Mouse (Mus musculus): Measurements from ENCODE around the gene Cdca8. TPM values are rescaled to one million over a fixed set of nuclear protein-coding genes. Genes with fewer than 3 reads are reported as not detected.

Cdca8 gene
- polyA plus RNA-seq, 1 experiment from 2014 or later: 63.8 TPM

DNA sequence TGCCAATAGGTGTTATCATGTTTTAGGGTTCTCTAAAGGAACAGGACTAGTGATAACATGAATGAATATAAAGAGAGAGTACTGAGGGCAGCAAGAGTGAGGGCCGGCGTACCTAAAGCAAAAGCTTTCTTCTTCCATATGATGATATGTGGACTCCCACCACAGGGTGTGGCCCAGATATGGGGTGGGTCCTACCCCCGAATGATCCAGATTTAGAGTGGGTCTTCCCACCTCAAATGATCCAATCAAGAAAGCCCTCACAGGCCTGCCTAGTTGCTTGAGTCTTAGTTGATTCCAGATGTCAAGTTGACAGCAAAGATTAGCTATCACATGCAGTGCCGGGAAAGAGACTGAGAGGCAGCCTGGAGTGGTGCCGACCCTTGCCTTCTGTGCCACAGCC, 4.7 kb upstream of the Cdca8 start:
- ATAC-seq (no peak), DNase-seq (ENCODE audit: low spot score) (no peak)

DNA sequence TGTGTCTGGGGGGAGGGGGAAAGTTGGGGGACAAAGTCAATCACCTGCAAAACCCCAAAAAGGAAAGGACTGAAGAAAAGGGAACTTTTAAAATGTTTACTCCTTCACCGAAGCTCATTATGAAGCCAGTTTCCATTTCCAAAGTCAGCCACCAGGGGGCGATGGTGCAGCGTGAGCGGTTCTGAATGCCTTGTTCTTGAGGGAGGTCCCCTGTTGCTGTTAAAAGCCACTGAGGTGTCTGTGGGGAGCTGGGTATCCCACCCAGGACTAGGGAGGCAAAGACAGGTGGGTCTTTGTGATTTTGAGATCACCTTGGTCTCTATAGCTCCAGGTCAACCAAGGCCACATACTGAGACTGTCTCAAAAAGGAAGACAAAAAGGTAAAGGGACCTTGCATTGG, 3.9 kb upstream of the Cdca8 start:
- Histone ChIP-seq H3K36me3 (ENCODE audit: control insufficient read depth, insufficient read depth, low read length) (peaks cover 39% of the 10 kb centered on the region), H3K27me3 (replicated peaks; ENCODE audit: control insufficient read depth, insufficient read depth, low read length) (no peaks in the 10 kb centered on the region), H3K9me3 (replicated peaks; ENCODE audit: control insufficient read depth, low read length) (no peaks in the 10 kb centered on the region), H3K9ac (ENCODE audit: low read length) (no peak overlapping the region), H3K27ac (ENCODE audit: low read depth, low read length) (no peak overlapping the region), H3K4me3 (ENCODE audit: low read depth, low read length) (no peak overlapping the region), H3K4me2 (ENCODE audit: low read length) (no peak overlapping the region), H3K4me1 (ENCODE audit: control insufficient read depth, insufficient read depth, low read length) (no peaks in the 10 kb centered on the region)
- WGBS: 3% methylated on average over 4 of the region's 4 CpGs
- ATAC-seq (no peak; the same call in 1 of the 2 replicates), DNase-seq (ENCODE audit: low spot score) (peak; percentile 88)

More for the DNA sequence above, 4.7 kb upstream of the Cdca8 start:
- no peak overlapping the region for H3K27ac ChIP-seq (ENCODE audit: low read depth, low read length)
- 91% methylated on average over 5 of the region's 5 CpGs for WGBS
- no peaks in the 10 kb centered on the region for H3K4me1 ChIP-seq (ENCODE audit: control insufficient read depth, insufficient read depth, low read length)
- H3K9me3 ChIP-seq (replicated peaks; ENCODE audit: control insufficient read depth, low read length): no peaks in the 10 kb centered on the region
- no peaks in the 10 kb centered on the region for H3K27me3 ChIP-seq (replicated peaks; ENCODE audit: control insufficient read depth, insufficient read depth, low read length)
- no peak overlapping the region for H3K9ac ChIP-seq (ENCODE audit: low read length)
- H3K4me2 ChIP-seq (ENCODE audit: low read length): no peak overlapping the region
- peaks cover 35% of the 10 kb centered on the region for H3K36me3 ChIP-seq (ENCODE audit: control insufficient read depth, insufficient read depth, low read length)
- no peak overlapping the region for H3K4me3 ChIP-seq (ENCODE audit: low read depth, low read length)

DNA sequence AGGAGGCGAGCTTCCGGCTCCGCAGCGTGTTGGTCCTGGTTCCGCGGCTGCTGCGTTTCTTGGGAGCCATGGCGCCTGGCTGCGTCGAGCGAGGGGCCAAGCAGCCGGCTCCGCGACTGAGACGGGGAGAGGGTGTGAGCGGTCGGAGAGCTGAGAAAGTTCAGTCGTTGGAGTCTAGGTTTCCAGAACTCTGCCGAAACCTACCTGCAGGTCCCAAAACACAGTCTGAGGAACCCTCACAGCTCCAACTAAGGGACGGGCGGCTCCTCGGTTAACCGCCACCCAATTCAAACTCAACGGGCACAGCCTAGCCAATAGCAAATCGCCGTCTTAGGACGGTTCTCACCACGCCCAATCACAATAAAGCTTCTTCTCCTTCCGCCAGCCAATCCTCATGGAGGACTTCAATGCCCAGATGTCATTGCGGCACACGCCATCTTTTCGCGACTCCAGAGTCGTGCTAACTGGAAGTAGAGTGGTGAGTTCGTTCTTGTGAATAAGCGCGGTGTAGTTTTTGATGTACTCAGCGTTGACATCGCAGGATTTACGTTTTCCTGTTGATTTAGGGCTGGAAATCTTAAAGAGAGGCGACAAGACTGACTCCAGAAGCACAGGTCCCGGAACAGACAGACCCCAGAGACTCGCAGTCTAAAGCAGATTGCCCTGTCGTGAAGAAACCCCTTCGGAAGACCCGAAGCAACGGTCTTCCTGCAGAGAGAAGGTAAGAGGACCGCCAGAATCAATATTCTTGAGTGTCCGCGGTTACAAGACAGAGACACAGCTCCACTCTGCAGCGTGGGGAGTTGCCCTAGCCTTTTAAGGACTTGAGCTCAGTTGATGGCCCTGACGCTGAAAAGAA, 2.3 kb downstream of the Cdca8 start, which contains the start of gene 9930104L06Rik:
TSS of gene 9930104L06Rik (plus strand) at position 436 of the 859 bp plus-strand sequence.
- Histone ChIP-seq H3K9me3 (replicated peaks; ENCODE audit: control insufficient read depth, low read length) (no peaks in the 10 kb centered on the region), H3K27me3 (replicated peaks; ENCODE audit: control insufficient read depth, insufficient read depth, low read length) (no peaks in the 10 kb centered on the region), H3K4me3 (ENCODE audit: low read depth, low read length) (peak within 1 kb of the TSS; percentile 84), H3K4me2 (ENCODE audit: low read length) (peak within 1 kb of the TSS; percentile 81), H3K4me1 (ENCODE audit: control insufficient read depth, insufficient read depth, low read length) (peaks cover 12% of the 10 kb centered on the region), H3K9ac (ENCODE audit: low read length) (peak within 1 kb of the TSS; percentile 76), H3K27ac (ENCODE audit: low read depth, low read length) (no peak within 1 kb of the TSS), H3K36me3 (ENCODE audit: control insufficient read depth, insufficient read depth, low read length) (peaks cover 24% of the 10 kb centered on the region)
- ATAC-seq: peak; percentile 100
- DNase-seq (ENCODE audit: low spot score): peak; percentile 99
- under 1% methylated on average over 52 of the region's 52 CpGs for WGBS

DNA sequence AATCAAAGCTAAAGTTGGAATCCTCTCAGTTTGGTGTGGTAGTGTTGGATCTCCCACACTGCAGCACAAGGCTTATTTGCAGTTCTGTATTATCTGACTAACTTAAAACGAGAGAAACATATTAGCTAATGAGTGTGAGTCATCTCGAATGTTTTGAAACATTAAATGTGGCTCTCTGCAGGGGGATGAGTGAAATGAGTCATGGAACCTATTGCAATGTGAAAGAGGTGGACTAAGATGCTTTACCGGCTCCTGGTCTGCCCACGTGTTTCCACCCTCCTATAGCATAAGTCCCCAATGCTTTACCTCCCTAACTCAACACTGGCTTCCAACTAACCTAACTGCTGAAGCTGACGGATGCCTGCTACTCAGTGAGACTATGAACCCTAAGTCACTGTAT, 11.0 kb downstream of the Cdca8 start:
- H3K4me2 ChIP-seq (ENCODE audit: low read length): no peak overlapping the region
- H3K36me3 ChIP-seq (ENCODE audit: control insufficient read depth, insufficient read depth, low read length): peaks cover 80% of the 10 kb centered on the region
- no peak for DNase-seq (ENCODE audit: low spot score)
- no peak overlapping the region for H3K27ac ChIP-seq (ENCODE audit: low read depth, low read length)
- H3K9me3 ChIP-seq (replicated peaks; ENCODE audit: control insufficient read depth, low read length): no peaks in the 10 kb centered on the region
- H3K4me1 ChIP-seq (ENCODE audit: control insufficient read depth, insufficient read depth, low read length): no peaks in the 10 kb centered on the region
- 89% methylated on average over 5 of the region's 5 CpGs for WGBS
- H3K9ac ChIP-seq (ENCODE audit: low read length): no peak overlapping the region
- H3K4me3 ChIP-seq (ENCODE audit: low read depth, low read length): no peak overlapping the region
- no peak for ATAC-seq
- no peaks in the 10 kb centered on the region for H3K27me3 ChIP-seq (replicated peaks; ENCODE audit: control insufficient read depth, insufficient read depth, low read length)

DNA sequence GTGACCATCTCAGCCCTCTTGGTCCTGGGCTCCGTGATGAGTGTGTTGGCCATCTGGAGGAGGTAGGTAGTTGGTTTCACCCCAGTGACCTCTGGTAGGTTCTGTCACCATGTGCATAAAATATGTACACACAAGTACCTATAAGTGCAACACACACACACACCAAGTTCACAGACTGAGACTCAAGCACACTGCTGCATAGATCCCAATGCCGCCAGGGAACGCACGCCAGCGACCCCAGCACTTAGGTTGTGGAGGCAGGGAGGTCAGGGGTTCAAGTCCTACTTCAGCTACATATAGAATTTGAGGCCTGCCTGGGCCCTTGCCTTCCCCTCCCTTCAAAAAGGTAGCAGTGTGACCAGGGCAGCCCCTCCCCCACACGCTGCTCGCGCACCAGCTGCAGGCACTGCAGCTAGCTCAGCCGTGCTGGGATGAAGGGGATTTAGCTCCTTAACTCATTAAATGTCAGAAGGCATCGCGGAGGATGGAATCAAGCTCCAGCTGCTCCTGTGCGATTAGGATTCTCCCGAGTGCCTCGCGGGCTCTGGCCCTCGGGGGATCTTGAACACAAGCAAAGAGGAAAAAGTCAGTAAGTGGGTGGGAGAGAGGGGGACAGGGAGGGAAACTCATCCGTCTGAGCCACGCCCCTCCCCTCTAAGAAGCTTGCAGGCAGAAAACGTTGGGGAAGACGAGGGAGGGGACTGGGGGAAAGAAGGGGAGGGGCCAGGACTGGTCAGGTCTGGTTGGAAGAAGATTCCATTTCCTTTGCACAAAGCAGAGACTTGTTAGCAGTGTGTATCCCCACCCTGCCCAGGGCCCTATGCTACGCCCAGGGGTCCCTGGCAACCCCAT, 32.9 kb downstream of the Cdca8 start:
- Histone ChIP-seq H3K27me3 (replicated peaks; ENCODE audit: control insufficient read depth, insufficient read depth, low read length) (no peaks in the 10 kb centered on the region), H3K9me3 (replicated peaks; ENCODE audit: control insufficient read depth, low read length) (no peaks in the 10 kb centered on the region), H3K4me2 (ENCODE audit: low read length) (peak overlapping the region; percentile 43), H3K27ac (ENCODE audit: low read depth, low read length) (peak overlapping the region; percentile 46; the same call in 1 of the 2 replicates), H3K36me3 (ENCODE audit: control insufficient read depth, insufficient read depth, low read length) (no peaks in the 10 kb centered on the region), H3K4me3 (ENCODE audit: low read depth, low read length) (peak overlapping the region; percentile 15; the same call in 1 of the 2 replicates), H3K4me1 (ENCODE audit: control insufficient read depth, insufficient read depth, low read length) (peaks cover 9% of the 10 kb centered on the region; the same call in 1 of the 2 replicates), H3K9ac (ENCODE audit: low read length) (peak overlapping the region; percentile 0; the same call in 1 of the 2 replicates)
- WGBS: 7% methylated on average over 21 of the region's 21 CpGs
- peak; percentile 77 for DNase-seq (ENCODE audit: low spot score)
- peak; percentile 85 for ATAC-seq

DNA sequence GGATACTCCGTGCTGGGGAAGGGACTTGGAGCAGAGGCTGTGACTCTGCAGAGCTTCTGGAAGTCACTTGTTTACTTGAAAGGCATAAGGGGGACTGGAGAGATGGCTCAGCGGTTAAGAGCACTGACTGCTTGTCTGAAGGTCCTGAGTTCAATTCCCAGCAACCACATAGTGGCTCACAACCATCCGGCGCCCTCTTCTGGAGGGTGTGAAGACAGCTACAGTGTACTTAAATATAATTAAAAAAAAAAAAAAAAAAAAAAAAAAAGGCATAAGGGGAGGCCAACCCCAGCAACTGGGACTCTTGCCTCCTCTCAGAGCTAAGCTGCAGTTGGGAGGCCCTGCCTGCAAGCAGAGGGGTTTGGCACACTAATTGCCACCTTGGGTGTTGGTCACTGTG, 33.7 kb downstream of the Cdca8 start:
- H3K27ac ChIP-seq (ENCODE audit: low read depth, low read length): no peak overlapping the region
- peaks cover 9% of the 10 kb centered on the region; the same call in 1 of the 2 replicates for H3K4me1 ChIP-seq (ENCODE audit: control insufficient read depth, insufficient read depth, low read length)
- H3K27me3 ChIP-seq (replicated peaks; ENCODE audit: control insufficient read depth, insufficient read depth, low read length): no peaks in the 10 kb centered on the region
- H3K4me3 ChIP-seq (ENCODE audit: low read depth, low read length): no peak overlapping the region
- DNase-seq (ENCODE audit: low spot score) (no peak), ATAC-seq (no peak; the same call in 1 of the 2 replicates)
- H3K4me2 ChIP-seq (ENCODE audit: low read length): no peak overlapping the region
- WGBS: 84% methylated on average over 4 of the region's 4 CpGs
- H3K9me3 ChIP-seq (replicated peaks; ENCODE audit: control insufficient read depth, low read length): no peaks in the 10 kb centered on the region
- H3K9ac ChIP-seq (ENCODE audit: low read length): no peak overlapping the region
- no peaks in the 10 kb centered on the region for H3K36me3 ChIP-seq (ENCODE audit: control insufficient read depth, insufficient read depth, low read length)

DNA sequence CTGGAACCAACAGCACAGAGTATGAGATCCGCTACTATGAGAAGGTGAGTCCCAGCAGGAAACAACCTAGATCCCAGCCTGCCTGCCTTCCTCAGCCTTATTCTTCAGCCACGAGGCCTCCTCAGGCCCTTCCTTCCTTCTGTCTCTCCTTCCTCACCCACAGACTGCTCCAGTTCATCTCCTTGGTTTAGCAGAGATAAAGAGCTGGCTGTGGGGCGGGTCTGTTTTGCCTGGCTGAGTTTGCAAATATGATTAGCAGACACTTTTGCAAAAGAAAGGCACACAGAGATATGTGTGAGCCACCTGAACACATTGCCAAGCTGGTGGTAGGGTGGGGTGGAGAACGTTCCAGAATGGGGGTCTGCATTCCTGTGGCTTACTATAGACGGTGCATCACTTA, 39.2 kb downstream of the Cdca8 start:
- no peaks in the 10 kb centered on the region for H3K36me3 ChIP-seq (ENCODE audit: control insufficient read depth, insufficient read depth, low read length)
- H3K9me3 ChIP-seq (replicated peaks; ENCODE audit: control insufficient read depth, low read length): no peaks in the 10 kb centered on the region
- no peak for DNase-seq (ENCODE audit: low spot score)
- H3K4me1 ChIP-seq (ENCODE audit: control insufficient read depth, insufficient read depth, low read length): peaks cover 12% of the 10 kb centered on the region; the same call in 1 of the 2 replicates
- H3K9ac ChIP-seq (ENCODE audit: low read length): no peak overlapping the region
- H3K27me3 ChIP-seq (replicated peaks; ENCODE audit: control insufficient read depth, insufficient read depth, low read length): peaks cover 17% of the 10 kb centered on the region
- no peak overlapping the region for H3K27ac ChIP-seq (ENCODE audit: low read depth, low read length)
- H3K4me2 ChIP-seq (ENCODE audit: low read length): no peak overlapping the region
- H3K4me3 ChIP-seq (ENCODE audit: low read depth, low read length): no peak overlapping the region
- WGBS: 62% methylated on average over 5 of the region's 5 CpGs
- ATAC-seq: no peak

DNA sequence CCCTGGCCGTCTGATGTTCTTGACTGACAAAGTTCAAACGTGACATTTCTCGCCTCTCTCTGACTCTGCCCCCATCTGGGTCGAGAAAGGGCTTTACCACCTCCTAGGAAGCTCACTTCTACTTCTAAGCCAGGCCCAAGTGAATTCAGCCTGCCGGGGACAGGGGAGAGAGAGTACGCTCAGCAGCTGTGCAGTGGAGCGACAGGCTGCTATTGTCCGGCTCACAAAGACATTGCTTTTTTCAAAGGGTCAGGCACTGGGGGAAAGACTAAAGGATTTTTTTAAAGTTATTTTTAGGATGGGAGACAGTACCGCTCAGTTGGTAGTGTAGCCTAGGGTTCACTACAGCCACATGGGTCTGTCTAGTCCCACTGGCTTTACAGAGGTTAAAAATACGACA, 40.7 kb downstream of the Cdca8 start:
- Histone ChIP-seq H3K9ac (ENCODE audit: low read length) (no peak overlapping the region), H3K27ac (ENCODE audit: low read depth, low read length) (no peak overlapping the region), H3K9me3 (replicated peaks; ENCODE audit: control insufficient read depth, low read length) (no peaks in the 10 kb centered on the region), H3K4me2 (ENCODE audit: low read length) (no peak overlapping the region), H3K4me1 (ENCODE audit: control insufficient read depth, insufficient read depth, low read length) (peaks cover 13% of the 10 kb centered on the region; the same call in 1 of the 2 replicates), H3K36me3 (ENCODE audit: control insufficient read depth, insufficient read depth, low read length) (no peaks in the 10 kb centered on the region), H3K4me3 (ENCODE audit: low read depth, low read length) (no peak overlapping the region), H3K27me3 (replicated peaks; ENCODE audit: control insufficient read depth, insufficient read depth, low read length) (peaks cover 32% of the 10 kb centered on the region)
- WGBS: 9% methylated on average over 10 of the region's 10 CpGs
- DNase-seq (ENCODE audit: low spot score) (no peak), ATAC-seq (no peak)

Measured in forebrain, embryonic 14.5 days (tissue).